Mouse (Mus musculus): ENCODE measurements at regions not wholly inside any gene's neighbourhood (a gene's known extent, or its start where the extent isn't known, plus 50 kb on each side); places are given as distances from the start of the nearest gene placed in this dataset.

GRCm38 (mm10) chr2:128451554-128452239 is 139.3 kb upstream of the Spdye4c start:
- no peak for DNase-seq (ENCODE audit: extremely low read depth, low read depth, low spot score)
- Histone ChIP-seq H3K27me3 (ENCODE audit: control insufficient read depth, insufficient read depth, low read length) (no peaks in the 10 kb centered on the region), H3K4me3 (ENCODE audit: insufficient read depth, low read depth, low read length) (no peak overlapping the region), H3K36me3 (ENCODE audit: control insufficient read depth, insufficient read depth, low read length) (no peaks in the 10 kb centered on the region), H3K79me2 (ENCODE audit: control insufficient read depth, insufficient read depth, low read length) (no peaks in the 10 kb centered on the region), H3K4me1 (ENCODE audit: control insufficient read depth, insufficient read depth, low read length) (no peaks in the 10 kb centered on the region), H3K9ac (ENCODE audit: low read depth, low read length) (no peak overlapping the region), H3K27ac (replicated peaks; ENCODE audit: insufficient read depth, low read depth, low read length) (no peak overlapping the region)
- WGBS = 81% methylated on average over 5 of the region's 5 CpGs
- TF ChIP-seq CTCF (IDR thresholded peaks at IDR 0.05; ENCODE audit: low read depth, low read length) = no peak
- no peak for TF ChIP-seq POLR2A (IDR thresholded peaks at IDR 0.05; ENCODE audit: extremely low read depth, insufficient read depth, low read length)

GRCm38 (mm10) chr2:128452582-128452981 is 138.4 kb upstream of the Spdye4c start:
- no peaks in the 10 kb centered on the region for H3K27me3 ChIP-seq (ENCODE audit: control insufficient read depth, insufficient read depth, low read length)
- WGBS = 100% methylated on average over 1 of the region's 1 CpGs
- no peaks in the 10 kb centered on the region for H3K79me2 ChIP-seq (ENCODE audit: control insufficient read depth, insufficient read depth, low read length)
- no peaks in the 10 kb centered on the region for H3K4me1 ChIP-seq (ENCODE audit: control insufficient read depth, insufficient read depth, low read length)
- H3K9ac ChIP-seq (ENCODE audit: low read depth, low read length) = no peak overlapping the region
- no peak overlapping the region for H3K27ac ChIP-seq (replicated peaks; ENCODE audit: insufficient read depth, low read depth, low read length)
- no peak overlapping the region for H3K4me3 ChIP-seq (ENCODE audit: insufficient read depth, low read depth, low read length)
- no peak for DNase-seq (ENCODE audit: extremely low read depth, low read depth, low spot score)
- no peaks in the 10 kb centered on the region for H3K36me3 ChIP-seq (ENCODE audit: control insufficient read depth, insufficient read depth, low read length)
- TF ChIP-seq POLR2A (IDR thresholded peaks at IDR 0.05; ENCODE audit: extremely low read depth, insufficient read depth, low read length) = no peak
- no peak for TF ChIP-seq CTCF (IDR thresholded peaks at IDR 0.05; ENCODE audit: low read depth, low read length)

- H3K4me1 ChIP-seq (ENCODE audit: control insufficient read depth, insufficient read depth, low read length) = no peaks in the 10 kb centered on the region
- H3K4me3 ChIP-seq (ENCODE audit: insufficient read depth, low read depth, low read length) = no peak overlapping the region
- H3K27ac ChIP-seq (replicated peaks; ENCODE audit: insufficient read depth, low read depth, low read length) = no peak overlapping the region
- H3K27me3 ChIP-seq (ENCODE audit: control insufficient read depth, insufficient read depth, low read length) = no peaks in the 10 kb centered on the region
- TF ChIP-seq CTCF (IDR thresholded peaks at IDR 0.05; ENCODE audit: low read depth, low read length) (no peak), POLR2A (IDR thresholded peaks at IDR 0.05; ENCODE audit: extremely low read depth, insufficient read depth, low read length) (no peak)
- H3K36me3 ChIP-seq (ENCODE audit: control insufficient read depth, insufficient read depth, low read length) = no peaks in the 10 kb centered on the region
- 88% methylated on average over 13 of the region's 13 CpGs for WGBS
- no peak for DNase-seq (ENCODE audit: extremely low read depth, low read depth, low spot score)
- no peak overlapping the region for H3K9ac ChIP-seq (ENCODE audit: low read depth, low read length)
- H3K79me2 ChIP-seq (ENCODE audit: control insufficient read depth, insufficient read depth, low read length) = no peaks in the 10 kb centered on the region
These were observed 136.5 kb upstream of the Spdye4c start for GRCm38 (mm10) chr2:128454509-128454908.

- H3K4me1 ChIP-seq (ENCODE audit: control insufficient read depth, insufficient read depth, low read length) = no peaks in the 10 kb centered on the region
- no peak overlapping the region for H3K9ac ChIP-seq (ENCODE audit: low read depth, low read length)
- no peak overlapping the region for H3K27ac ChIP-seq (replicated peaks; ENCODE audit: insufficient read depth, low read depth, low read length)
- DNase-seq (ENCODE audit: extremely low read depth, low read depth, low spot score) = no peak
- no peaks in the 10 kb centered on the region for H3K27me3 ChIP-seq (ENCODE audit: control insufficient read depth, insufficient read depth, low read length)
- no peaks in the 10 kb centered on the region for H3K36me3 ChIP-seq (ENCODE audit: control insufficient read depth, insufficient read depth, low read length)
- H3K79me2 ChIP-seq (ENCODE audit: control insufficient read depth, insufficient read depth, low read length) = no peaks in the 10 kb centered on the region
- 89% methylated on average over 6 of the region's 6 CpGs for WGBS
- TF ChIP-seq CTCF (IDR thresholded peaks at IDR 0.05; ENCODE audit: low read depth, low read length) (no peak), POLR2A (IDR thresholded peaks at IDR 0.05; ENCODE audit: extremely low read depth, insufficient read depth, low read length) (no peak)
- H3K4me3 ChIP-seq (ENCODE audit: insufficient read depth, low read depth, low read length) = no peak overlapping the region
These were observed 133.3 kb upstream of the Spdye4c start for GRCm38 (mm10) chr2:128457591-128458209.

GRCm38 (mm10) chr2:128465214-128465984 is 125.6 kb upstream of the Spdye4c start:
- no peak overlapping the region for H3K9ac ChIP-seq (ENCODE audit: low read depth, low read length)
- H3K4me1 ChIP-seq (ENCODE audit: control insufficient read depth, insufficient read depth, low read length) = no peaks in the 10 kb centered on the region
- no peaks in the 10 kb centered on the region for H3K36me3 ChIP-seq (ENCODE audit: control insufficient read depth, insufficient read depth, low read length)
- H3K4me3 ChIP-seq (ENCODE audit: insufficient read depth, low read depth, low read length) = no peak overlapping the region
- H3K79me2 ChIP-seq (ENCODE audit: control insufficient read depth, insufficient read depth, low read length) = no peaks in the 10 kb centered on the region
- no peak for DNase-seq (ENCODE audit: extremely low read depth, low read depth, low spot score)
- H3K27me3 ChIP-seq (ENCODE audit: control insufficient read depth, insufficient read depth, low read length) = no peaks in the 10 kb centered on the region
- H3K27ac ChIP-seq (replicated peaks; ENCODE audit: insufficient read depth, low read depth, low read length) = no peak overlapping the region
- WGBS = 92% methylated on average over 6 of the region's 6 CpGs
- no peak for TF ChIP-seq POLR2A (IDR thresholded peaks at IDR 0.05; ENCODE audit: extremely low read depth, insufficient read depth, low read length)
- no peak for TF ChIP-seq CTCF (IDR thresholded peaks at IDR 0.05; ENCODE audit: low read depth, low read length)
